Mouse (Mus musculus): ENCODE data around the gene Lrrc41. TPM values are rescaled to one million over a fixed set of nuclear protein-coding genes. Genes with fewer than 3 reads are reported as not detected.

Lrrc41 gene
- total RNA-seq, 2 experiments from 2014 or later: 17.9 to 20.7 TPM

GRCm38 (mm10) chr4:116076369-116077231, 1.5 kb downstream of the Lrrc41 start:
- ATAC-seq (replicated peaks; ENCODE audit: poor library complexity, severe bottlenecking): peak; percentile 18

DNA sequence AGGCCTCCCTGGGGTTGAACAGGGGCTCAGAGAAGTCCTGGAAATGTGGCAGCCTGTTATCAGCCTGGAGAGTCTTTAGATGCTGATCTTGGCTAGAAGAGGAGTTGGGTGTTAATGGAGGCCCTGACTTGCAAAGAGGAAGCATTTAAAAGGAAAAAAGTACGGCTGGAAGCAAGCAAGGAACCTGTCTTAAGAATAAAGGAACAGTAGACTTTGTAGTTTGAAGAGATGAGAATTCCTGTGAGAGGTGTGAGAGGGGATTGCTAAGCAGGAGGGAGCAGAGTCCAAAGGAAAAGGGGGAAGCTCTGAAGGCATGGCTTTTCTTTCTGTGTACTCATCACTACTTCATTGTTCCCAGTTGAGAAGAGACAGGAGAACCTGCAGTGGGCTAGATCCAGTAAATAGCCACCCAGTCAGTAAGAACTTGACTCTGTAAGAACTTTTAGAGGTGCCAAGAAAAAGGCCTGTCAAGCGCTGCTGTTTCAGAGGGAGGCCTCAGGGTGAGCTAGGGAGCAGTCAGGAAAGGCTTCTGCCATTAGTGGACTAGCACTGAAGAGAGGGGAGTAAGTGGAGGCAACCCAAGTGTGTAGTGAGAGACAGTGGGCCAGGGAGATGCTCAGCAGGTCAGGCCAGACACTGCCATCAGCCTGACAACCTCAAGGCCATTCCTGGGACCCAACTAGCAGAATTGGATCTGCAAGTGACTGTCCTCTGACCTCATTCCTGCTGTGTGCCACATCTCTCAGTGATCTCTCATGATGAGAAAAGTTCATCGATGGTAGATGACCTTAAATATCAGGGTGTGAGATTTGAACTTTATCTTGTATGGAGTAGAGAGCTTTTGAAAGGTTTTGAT, 2.4 kb downstream of the Lrrc41 start:
- ATAC-seq (replicated peaks; ENCODE audit: poor library complexity, severe bottlenecking): no peak

DNA sequence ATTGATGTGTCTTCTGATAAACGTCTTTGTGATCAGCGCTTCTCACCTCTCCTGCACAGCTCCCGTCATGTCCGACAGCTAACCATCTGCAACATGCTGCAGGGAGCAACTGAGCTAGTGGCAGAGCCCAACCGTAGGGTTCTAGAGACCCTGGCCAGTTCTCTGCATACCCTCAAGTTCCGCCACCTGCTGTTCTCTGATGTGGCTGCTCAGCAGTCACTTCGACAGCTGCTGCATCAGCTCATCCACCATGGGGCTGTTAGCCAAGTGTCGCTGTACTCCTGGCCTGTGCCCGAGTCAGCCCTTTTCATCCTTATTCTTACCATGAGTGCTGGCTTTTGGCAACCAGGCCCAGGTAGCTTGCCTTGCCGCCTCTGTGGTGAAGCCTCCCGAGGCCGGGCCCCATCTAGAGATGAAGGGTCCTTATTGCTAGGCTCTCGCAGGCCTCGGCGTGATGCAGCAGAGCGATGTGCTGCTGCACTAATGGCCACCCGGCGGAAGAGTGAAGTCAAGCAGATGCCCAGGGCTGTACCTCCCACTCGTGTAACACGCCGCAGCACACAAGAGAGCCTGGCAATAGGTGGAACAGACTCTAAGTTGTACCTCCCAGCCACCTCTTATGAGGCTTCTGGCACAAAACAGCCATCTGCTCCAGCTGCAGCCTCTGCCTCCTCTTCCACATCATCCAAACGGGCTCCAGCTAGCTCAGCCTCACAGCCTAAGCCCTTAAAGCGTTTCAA, 13.6 kb downstream of the Lrrc41 start:
- ATAC-seq (replicated peaks; ENCODE audit: poor library complexity, severe bottlenecking): no peak

- ATAC-seq (replicated peaks; ENCODE audit: poor library complexity, severe bottlenecking): no peak
Measured at GRCm38 (mm10) chr4:116096291-116096690, 21.2 kb downstream of the Lrrc41 start.

DNA sequence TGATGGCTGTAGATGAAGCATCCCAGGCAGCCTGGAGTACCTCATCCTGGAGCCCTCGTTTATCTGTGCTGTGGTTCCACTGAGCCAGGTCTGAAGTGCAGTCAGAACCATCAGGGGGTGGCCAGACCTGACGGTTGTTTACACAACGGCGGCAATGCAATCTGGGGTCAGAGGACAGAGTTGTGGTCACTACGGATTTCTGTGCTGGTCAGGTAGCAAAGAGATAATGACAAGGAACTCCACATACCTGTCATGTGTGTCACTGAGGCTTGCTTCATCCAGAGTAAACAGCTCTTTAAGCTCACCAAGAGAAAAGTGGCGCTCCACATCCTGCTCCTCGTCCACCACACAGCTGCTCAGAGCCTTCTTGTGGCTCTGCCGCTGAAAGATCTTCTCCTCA, 22.1 kb downstream of the Lrrc41 start:
- no peak for ATAC-seq (replicated peaks; ENCODE audit: poor library complexity, severe bottlenecking)

- no peak for ATAC-seq (replicated peaks; ENCODE audit: poor library complexity, severe bottlenecking)
Measured at GRCm38 (mm10) chr4:116100959-116101358, 25.9 kb downstream of the Lrrc41 start.

GRCm38 (mm10) chr4:116105278-116105677, 30.2 kb downstream of the Lrrc41 start:
- no peak for ATAC-seq (replicated peaks; ENCODE audit: poor library complexity, severe bottlenecking)

DNA sequence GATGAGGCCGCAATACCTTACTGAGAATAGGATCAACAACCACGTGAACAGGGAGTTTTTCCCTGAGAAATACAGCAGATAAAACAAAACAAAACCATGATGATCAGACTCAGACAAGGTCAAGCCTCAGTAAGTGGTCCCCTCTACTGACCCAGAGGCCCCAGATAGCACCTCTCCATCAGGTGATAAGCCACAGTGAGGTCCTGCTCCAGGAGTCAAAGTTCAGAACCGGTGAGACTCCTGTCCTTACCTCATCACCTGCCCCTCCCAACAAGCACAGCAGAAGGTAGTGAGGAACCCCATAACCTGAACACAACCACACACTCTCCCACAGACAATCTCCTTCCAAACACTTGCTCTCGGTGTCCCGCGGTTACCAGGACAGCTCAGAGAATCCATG, 35.6 kb downstream of the Lrrc41 start:
- ATAC-seq (replicated peaks; ENCODE audit: poor library complexity, severe bottlenecking): no peak

- no peak for ATAC-seq (replicated peaks; ENCODE audit: poor library complexity, severe bottlenecking)
Measured at GRCm38 (mm10) chr4:116111486-116111885, 36.4 kb downstream of the Lrrc41 start.

DNA sequence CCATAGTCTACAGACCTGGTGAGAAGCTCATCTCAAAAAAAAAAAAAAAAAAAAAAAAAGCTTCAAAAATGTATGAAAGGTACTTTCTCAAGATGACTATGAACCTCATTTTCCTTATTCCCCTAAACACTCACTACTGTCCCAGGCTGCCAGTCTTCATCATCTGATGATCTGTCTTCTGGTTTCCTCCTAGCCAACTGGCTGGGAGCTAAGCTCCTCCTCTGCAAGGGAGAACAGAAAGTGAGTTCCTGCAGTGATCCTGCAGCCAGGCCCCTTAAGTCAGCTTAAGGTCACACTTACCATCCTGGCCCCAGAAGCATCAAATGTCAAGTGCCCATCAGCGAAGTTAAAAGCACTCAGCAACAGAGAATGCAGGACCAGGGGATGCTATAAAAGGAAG, 47.7 kb downstream of the Lrrc41 start:
- peak; percentile 66 for ATAC-seq (replicated peaks; ENCODE audit: poor library complexity, severe bottlenecking)

DNA sequence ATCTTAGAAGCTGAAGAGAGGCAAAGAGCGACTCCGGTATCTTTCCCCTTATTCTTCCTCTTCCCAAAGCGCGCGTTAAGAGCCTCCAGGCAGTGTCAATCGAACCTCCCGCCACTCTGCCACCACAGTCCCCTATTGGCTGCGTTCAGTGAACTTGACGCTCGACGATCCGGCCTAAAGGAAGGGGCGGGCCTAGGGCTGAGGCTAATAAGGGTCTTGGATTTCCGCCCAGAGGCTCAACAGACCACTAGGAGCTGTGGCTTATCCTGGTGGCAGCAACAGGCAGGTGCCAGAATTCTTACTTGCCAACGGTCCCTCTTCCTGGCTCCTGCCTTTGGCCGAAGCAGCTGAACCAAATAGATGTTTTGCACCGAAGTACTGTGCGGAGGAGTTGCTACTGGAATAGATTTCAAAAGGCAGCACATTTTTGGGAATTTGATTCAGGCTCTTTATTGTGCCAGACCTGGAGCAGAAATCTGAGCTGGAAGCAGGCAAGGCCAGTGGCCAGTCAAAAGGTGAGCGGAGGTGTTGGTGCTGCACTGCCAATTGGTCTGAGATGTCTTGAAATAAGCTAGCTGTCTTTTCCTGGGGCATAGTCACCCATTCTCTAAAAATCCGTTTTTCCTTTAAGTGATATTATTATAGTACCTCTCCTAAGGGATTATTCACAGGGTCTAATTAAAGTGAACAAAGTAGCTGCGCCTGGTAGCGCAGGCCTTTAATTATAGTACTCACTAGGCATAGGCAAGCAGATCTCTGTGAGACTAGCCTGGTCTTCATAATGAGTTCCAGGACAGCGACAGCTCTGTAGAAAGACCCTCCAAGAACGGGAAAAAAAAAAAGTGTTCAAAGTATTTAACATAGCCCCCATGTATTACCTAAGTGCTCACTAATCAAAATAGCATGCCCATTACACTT, 48.8 kb downstream of the Lrrc41 start, which contains the start of the genes Rad54l and Pomgnt1:
Gene Rad54l (minus strand): TSS at position 89 of the 918 bp plus-strand sequence.
Gene Pomgnt1 (plus strand): TSS at position 239 of the 918 bp plus-strand sequence.
- peak; percentile 98 for ATAC-seq (replicated peaks; ENCODE audit: poor library complexity, severe bottlenecking)

- no peak for ATAC-seq (replicated peaks; ENCODE audit: poor library complexity, severe bottlenecking)
Measured at GRCm38 (mm10) chr4:116125803-116126386, 50.8 kb downstream of the Lrrc41 start.

DNA sequence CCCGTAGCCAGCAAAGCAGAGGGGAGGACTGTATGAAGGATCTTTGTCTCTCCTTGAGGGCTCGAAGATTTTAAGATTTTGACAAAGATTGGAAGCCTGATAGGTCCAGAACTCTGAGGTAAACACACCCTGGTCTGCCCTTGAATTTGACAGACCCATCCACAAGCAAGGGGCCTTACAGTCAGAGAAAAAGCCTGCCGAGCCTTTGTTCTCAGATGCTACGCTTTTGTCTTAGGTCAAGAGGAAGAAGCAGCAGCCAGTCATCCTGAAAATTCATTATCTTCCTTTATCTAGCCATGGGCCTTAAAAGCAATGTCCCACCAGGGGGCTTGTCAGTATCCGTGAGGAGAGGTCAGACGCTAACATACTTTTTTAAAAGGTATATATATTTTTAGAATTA, 52.9 kb downstream of the Lrrc41 start:
- ATAC-seq (replicated peaks; ENCODE audit: poor library complexity, severe bottlenecking): no peak

GRCm38 (mm10) chr4:116133126-116133525, 58.1 kb downstream of the Lrrc41 start:
- ATAC-seq (replicated peaks; ENCODE audit: poor library complexity, severe bottlenecking): no peak; the same call in 1 of the 2 replicates

GRCm38 (mm10) chr4:116134990-116135389, 59.9 kb downstream of the Lrrc41 start:
- ATAC-seq (replicated peaks; ENCODE audit: poor library complexity, severe bottlenecking): peak; percentile 77

GRCm38 (mm10) chr4:116137421-116137996, 62.4 kb downstream of the Lrrc41 start:
- ATAC-seq (replicated peaks; ENCODE audit: poor library complexity, severe bottlenecking): 0 out of 2 replicates have a peak, but pooled peaks have one; percentile 14

DNA sequence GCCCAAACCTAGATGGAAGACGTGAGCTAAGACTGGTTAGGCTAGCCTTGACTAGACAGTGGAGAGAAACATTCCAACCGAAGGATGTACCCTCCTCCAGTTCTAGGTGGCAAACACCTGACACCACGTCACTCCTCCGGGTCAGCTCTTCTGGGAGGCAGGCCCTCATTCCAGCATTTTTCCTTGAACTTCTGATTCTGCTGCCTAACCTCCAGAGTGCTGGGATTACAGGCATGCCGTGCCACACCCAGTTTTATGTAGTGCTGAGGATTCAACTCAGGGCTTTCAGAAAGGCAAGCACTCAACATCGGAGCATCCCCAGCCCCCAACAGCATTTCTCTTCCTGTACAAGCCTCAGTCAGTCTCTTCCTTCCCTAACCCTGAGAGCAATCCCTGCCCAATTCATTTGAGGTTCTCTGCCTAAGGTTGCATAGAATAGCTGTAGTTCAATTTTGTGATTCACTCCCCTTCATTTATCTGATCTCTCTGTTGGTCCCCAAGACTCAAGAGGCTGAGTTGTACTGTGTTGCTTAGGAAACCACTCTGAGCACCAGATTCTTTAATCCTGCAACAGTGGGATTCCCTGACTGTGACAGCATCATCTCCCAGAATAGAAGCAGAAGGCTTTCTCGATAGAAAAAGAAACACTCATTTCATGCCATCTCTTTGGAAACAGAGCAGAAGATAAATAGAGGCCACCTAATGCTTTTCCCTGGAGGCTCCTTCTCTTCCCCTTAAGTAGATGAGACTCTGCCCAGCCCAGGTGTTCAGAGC, 65.9 kb downstream of the Lrrc41 start:
- ATAC-seq (replicated peaks; ENCODE audit: poor library complexity, severe bottlenecking): no peak

DNA sequence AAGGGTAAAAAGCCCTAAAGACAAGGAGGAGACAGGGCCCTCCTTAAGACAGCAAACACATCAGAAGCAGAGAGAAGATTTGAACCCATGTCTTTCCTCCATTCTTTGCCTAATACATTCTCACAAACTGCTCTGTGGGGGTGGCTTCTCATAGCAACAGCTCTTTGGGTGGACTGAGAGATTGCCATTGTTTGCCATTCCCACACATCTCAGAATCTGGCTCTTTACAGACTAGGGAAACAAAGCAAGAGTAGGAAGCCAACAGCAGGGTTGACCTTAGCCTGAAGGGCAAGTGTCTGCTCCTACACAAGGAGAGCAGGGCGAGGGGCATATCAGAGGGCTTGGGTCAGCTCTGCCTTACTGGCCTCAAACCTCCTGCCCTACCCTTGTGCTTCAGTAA, 66.7 kb downstream of the Lrrc41 start:
- ATAC-seq (replicated peaks; ENCODE audit: poor library complexity, severe bottlenecking): no peak

Measured in granulocyte monocyte progenitor cell, adult 5-6 weeks (primary cell).